Mouse (Mus musculus): ENCODE results near the gene Tmem156. TPM values are rescaled to one million over a fixed set of nuclear protein-coding genes. Genes with fewer than 3 reads are reported as not detected.

Gene Tmem156
- polyA plus RNA-seq, 3 experiments from 2014 or later: 18.8 to 23.0 (median 21.0) TPM

- ATAC-seq: no peak
Observed at GRCm38 (mm10) chr5:65096805-65097204, 4.9 kb upstream of the Tmem156 start.

- no peak for ATAC-seq
Observed at GRCm38 (mm10) chr5:65096082-65096481, 4.2 kb upstream of the Tmem156 start.

GRCm38 (mm10) chr5:65094902-65095545 is 3.1 kb upstream of the Tmem156 start:
- no peak for ATAC-seq

- no peak for ATAC-seq
Observed at GRCm38 (mm10) chr5:65093769-65094168, 1.8 kb upstream of the Tmem156 start.

- peak; percentile 97 for ATAC-seq
Observed at GRCm38 (mm10) chr5:65091184-65091858, 611 bp downstream of the Tmem156 start.

- ATAC-seq: no peak
Observed at GRCm38 (mm10) chr5:65089707-65090106, 2.2 kb downstream of the Tmem156 start.

- no peak for ATAC-seq
Observed at GRCm38 (mm10) chr5:65086522-65086921, 5.4 kb downstream of the Tmem156 start.

- ATAC-seq: no peak
Observed at GRCm38 (mm10) chr5:65081836-65082235, 10.1 kb downstream of the Tmem156 start.

GRCm38 (mm10) chr5:65079881-65080280 is 12.1 kb downstream of the Tmem156 start:
- no peak for ATAC-seq

- ATAC-seq: no peak
Observed at GRCm38 (mm10) chr5:65078081-65078480, 13.9 kb downstream of the Tmem156 start.

GRCm38 (mm10) chr5:65076748-65077147 is 15.2 kb downstream of the Tmem156 start:
- ATAC-seq: peak; percentile 60

GRCm38 (mm10) chr5:65076087-65076486 is 15.8 kb downstream of the Tmem156 start:
- no peak for ATAC-seq

- no peak for ATAC-seq
Observed at GRCm38 (mm10) chr5:65074693-65075092, 17.2 kb downstream of the Tmem156 start.

- no peak for ATAC-seq
Observed at GRCm38 (mm10) chr5:65073247-65073646, 18.7 kb downstream of the Tmem156 start.

GRCm38 (mm10) chr5:65071689-65072118 is 20.2 kb downstream of the Tmem156 start:
- no peak for ATAC-seq

GRCm38 (mm10) chr5:65069872-65070271 is 22.1 kb downstream of the Tmem156 start:
- no peak for ATAC-seq

- ATAC-seq: no peak
Observed at GRCm38 (mm10) chr5:65068166-65068565, 23.8 kb downstream of the Tmem156 start.

- ATAC-seq: no peak
Observed at GRCm38 (mm10) chr5:65063266-65063665, 28.7 kb downstream of the Tmem156 start.

- no peak for ATAC-seq
Observed at GRCm38 (mm10) chr5:65062236-65062635, 29.7 kb downstream of the Tmem156 start.

- ATAC-seq: no peak
Observed at GRCm38 (mm10) chr5:65059806-65060205, 32.1 kb downstream of the Tmem156 start.

- ATAC-seq: no peak
Observed at GRCm38 (mm10) chr5:65057596-65057995, 34.3 kb downstream of the Tmem156 start.

- ATAC-seq: no peak
Observed at GRCm38 (mm10) chr5:65051513-65051912, 40.4 kb downstream of the Tmem156 start.

GRCm38 (mm10) chr5:65049880-65050279 is 42.1 kb downstream of the Tmem156 start:
- ATAC-seq: no peak

- no peak for ATAC-seq
Observed at GRCm38 (mm10) chr5:65047285-65047855, 44.6 kb downstream of the Tmem156 start.
